Mouse (Mus musculus) hindbrain, embryonic 13.5 days (tissue): ENCODE measurements around the gene Fkbp2. TPM values are rescaled to one million over a fixed set of nuclear protein-coding genes. Genes with fewer than 3 reads are reported as not detected.
"Not testable (repeated sequence)": the region's sequence is repeated elsewhere in the genome, so short reads cannot be mapped to it uniquely, and the experiment has no call there.

Experiments
- ATAC-seq: fragments of 200-750 bp; cut with Nextera tagmentation; 2 replicates; pipeline ENCODE4 v1.8.0; 2017; ENCODE audit warnings: moderate TSS enrichment; ENCODE audit not compliant: low FRiP score
- H3K27ac ChIP-seq: fragments of 300-500 bp; sonication (generic); 2 replicates; pipeline ENCODE4 v1.5.1; 2015; ENCODE audit warnings: inconsistent platforms, mild to moderate bottlenecking, moderate library complexity
- H3K27me3 ChIP-seq: fragments of 300-500 bp; sonication (generic); 2 replicates; pipeline ENCODE4 v1.6.1; 2015; ENCODE audit warnings: mild to moderate bottlenecking, inconsistent platforms
- H3K36me3 ChIP-seq: fragments of 300-500 bp; sonication (generic); 2 replicates; pipeline ENCODE4 v1.6.1; 2015; ENCODE audit warnings: mild to moderate bottlenecking, inconsistent platforms
- H3K4me1 ChIP-seq: fragments of 300-500 bp; sonication (generic); replicated peaks from 2 replicates; pipeline ENCODE4 v1.6.1; 2015; ENCODE audit warnings: inconsistent platforms
- H3K4me2 ChIP-seq: fragments of 300-500 bp; sonication (generic); 2 replicates; pipeline ENCODE4 v1.6.1; 2015; ENCODE audit warnings: inconsistent platforms, mild to moderate bottlenecking, moderate library complexity
- H3K4me3 ChIP-seq: fragments of 300-500 bp; sonication (generic); 2 replicates; pipeline ENCODE4 v1.5.1; 2015; ENCODE audit warnings: mild to moderate bottlenecking, inconsistent platforms
- H3K9ac ChIP-seq: fragments of 300-500 bp; sonication (generic); 2 replicates; pipeline ENCODE4 v1.6.1; 2015; ENCODE audit warnings: mild to moderate bottlenecking, inconsistent platforms
- H3K9me3 ChIP-seq: fragments of 300-500 bp; sonication (generic); 2 replicates; pipeline ENCODE4 v1.6.1; 2016; ENCODE audit warnings: inconsistent platforms
- WGBS: fragments of 180-500 bp; shearing (Covaris S2); methylation state at CpG from one replicate; pipeline ENCODE4 v1.1.7; 2015; 5-methylcytosine and 5-hydroxymethylcytosine counted together
- polyA plus RNA-seq: library from polyadenylated mRNA; unstranded; fragments of >200 nt; fragmentation: Nextera tagmentation; extraction: Ambion mirVana; gene quantifications from 2 replicates; pipeline ENCODE4 v1.2.1, GENCODE M21; 2015

The Fkbp2 gene
- polyA plus RNA-seq, 1 experiment from 2014 or later = 109 TPM

GRCm38 (mm10) chr19:6997721-6998290 is 17.5 kb upstream of the Fkbp2 start:
- Histone ChIP-seq H3K36me3 (peaks cover 26% of the 10 kb centered on the region), H3K4me1 (peaks cover 41% of the 10 kb centered on the region), H3K27ac (no peak overlapping the region), H3K4me3 (no peak overlapping the region), H3K9ac (no peak overlapping the region), H3K9me3 (no peaks in the 10 kb centered on the region), H3K4me2 (no peak overlapping the region), H3K27me3 (no peaks in the 10 kb centered on the region)
- 86% methylated on average over 9 of the region's 9 CpGs for WGBS
- no peak for ATAC-seq

GRCm38 (mm10) chr19:6996006-6996405 is 15.7 kb upstream of the Fkbp2 start, which contains the start of the genes Nudt22 and Trpt1:
Gene Nudt22, minus strand, starts transcription at chr19:6996117.
Gene Trpt1, plus strand, starts transcription at chr19:6996131.
- Histone ChIP-seq H3K27me3 (no peaks in the 10 kb centered on the region), H3K9ac (peak within 1 kb of the TSS; percentile 83), H3K9me3 (no peaks in the 10 kb centered on the region), H3K4me2 (peak within 1 kb of the TSS; percentile 87), H3K4me1 (peaks cover 52% of the 10 kb centered on the region), H3K36me3 (peaks cover 26% of the 10 kb centered on the region), H3K4me3 (peak within 1 kb of the TSS; percentile 63), H3K27ac (0 out of 2 replicates have a peak within 1 kb of the TSS, but pooled peaks have one; percentile 72)
- ATAC-seq = peak; percentile 66
- under 1% methylated on average over 24 of the region's 24 CpGs for WGBS

GRCm38 (mm10) chr19:6995255-6995991 is 15.1 kb upstream of the Fkbp2 start:
- H3K9ac ChIP-seq = peak overlapping the region; percentile 83
- no peaks in the 10 kb centered on the region for H3K9me3 ChIP-seq
- H3K27me3 ChIP-seq = no peaks in the 10 kb centered on the region
- H3K4me1 ChIP-seq = peaks cover 52% of the 10 kb centered on the region
- WGBS = 48% methylated on average over 21 of the region's 21 CpGs
- H3K27ac ChIP-seq = no peak overlapping the region
- peak overlapping the region; percentile 87 for H3K4me2 ChIP-seq
- ATAC-seq = no peak
- peak overlapping the region; percentile 63 for H3K4me3 ChIP-seq
- peaks cover 24% of the 10 kb centered on the region for H3K36me3 ChIP-seq

GRCm38 (mm10) chr19:6994489-6994888 is 14.2 kb upstream of the Fkbp2 start:
- Histone ChIP-seq H3K4me1 (peaks cover 52% of the 10 kb centered on the region), H3K36me3 (peaks cover 15% of the 10 kb centered on the region), H3K27ac (no peak overlapping the region), H3K9me3 (no peaks in the 10 kb centered on the region), H3K4me2 (no peak overlapping the region), H3K9ac (no peak overlapping the region), H3K4me3 (no peak overlapping the region), H3K27me3 (no peaks in the 10 kb centered on the region)
- ATAC-seq = no peak
- 89% methylated on average over 8 of the region's 8 CpGs for WGBS

- 87% methylated on average over 8 of the region's 8 CpGs for whole genome bisulfite sequencing
Observed at GRCm38 (mm10) chr19:6994002-6994401, 13.7 kb upstream of the Fkbp2 start.

GRCm38 (mm10) chr19:6993011-6993770 is 12.9 kb upstream of the Fkbp2 start:
- Histone ChIP-seq H3K4me1 (peaks cover 55% of the 10 kb centered on the region), H3K27ac (peak overlapping the region; percentile 61)

More at GRCm38 (mm10) chr19:6994002-6994401, 13.7 kb upstream of the Fkbp2 start:
- Histone ChIP-seq H3K9ac (no peak overlapping the region), H3K9me3 (no peaks in the 10 kb centered on the region), H3K4me1 (peaks cover 52% of the 10 kb centered on the region), H3K27me3 (no peaks in the 10 kb centered on the region), H3K4me3 (no peak overlapping the region), H3K27ac (no peak overlapping the region), H3K4me2 (peak overlapping the region; percentile 89; the same call in 1 of the 2 replicates), H3K36me3 (peaks cover 10% of the 10 kb centered on the region)
- ATAC-seq = no peak

GRCm38 (mm10) chr19:6992011-6992858 is 11.9 kb upstream of the Fkbp2 start, which contains the start of gene Dnajc4:
Gene Dnajc4, minus strand, starts transcription at chr19:6992572.
- H3K4me3 ChIP-seq = peak within 1 kb of the TSS; percentile 55
- H3K27ac ChIP-seq = peak within 1 kb of the TSS; percentile 61
- peak; percentile 94 for ATAC-seq
- peaks cover 53% of the 10 kb centered on the region for H3K4me1 ChIP-seq
- H3K4me2 ChIP-seq = peak within 1 kb of the TSS; percentile 89
- 1% methylated on average over 37 of the region's 37 CpGs for WGBS
- H3K9me3 ChIP-seq = no peaks in the 10 kb centered on the region
- H3K27me3 ChIP-seq = no peaks in the 10 kb centered on the region
- no peaks in the 10 kb centered on the region for H3K36me3 ChIP-seq
- peak within 1 kb of the TSS; percentile 75 for H3K9ac ChIP-seq

More at GRCm38 (mm10) chr19:6993011-6993770, 12.9 kb upstream of the Fkbp2 start:
- 65% methylated on average over 14 of the region's 14 CpGs for WGBS
- Histone ChIP-seq H3K9ac (peak overlapping the region; percentile 75), H3K4me2 (peak overlapping the region; percentile 89), H3K27me3 (no peaks in the 10 kb centered on the region), H3K36me3 (peaks cover 2% of the 10 kb centered on the region), H3K4me3 (peak overlapping the region; percentile 55), H3K9me3 (no peaks in the 10 kb centered on the region)
- ATAC-seq = no peak

GRCm38 (mm10) chr19:6991166-6991565 is 10.9 kb upstream of the Fkbp2 start:
- ATAC-seq, H3K9ac ChIP-seq, H3K4me2 ChIP-seq, H3K27ac ChIP-seq, H3K9me3 ChIP-seq, H3K4me3 ChIP-seq, H3K36me3 ChIP-seq, H3K27me3 ChIP-seq: not testable (repeated sequence)
- peaks cover 53% of the 10 kb centered on the region for H3K4me1 ChIP-seq
- WGBS = 95% methylated on average over 6 of the region's 6 CpGs

- no peak overlapping the region for H3K9ac ChIP-seq
- no peaks in the 10 kb centered on the region for H3K27me3 ChIP-seq
- no peaks in the 10 kb centered on the region for H3K9me3 ChIP-seq
- no peak overlapping the region for H3K27ac ChIP-seq
- H3K4me3 ChIP-seq = no peak overlapping the region
- H3K4me1 ChIP-seq = peaks cover 56% of the 10 kb centered on the region
- 90% methylated on average over 6 of the region's 6 CpGs for WGBS
- H3K36me3 ChIP-seq = no peaks in the 10 kb centered on the region
- H3K4me2 ChIP-seq = no peak overlapping the region
- ATAC-seq = no peak
Observed at GRCm38 (mm10) chr19:6990712-6991111, 10.4 kb upstream of the Fkbp2 start.

GRCm38 (mm10) chr19:6989251-6989650 is 8.9 kb upstream of the Fkbp2 start:
- H3K4me3 ChIP-seq = no peak overlapping the region; the same call in 1 of the 2 replicates
- H3K9ac ChIP-seq = no peak overlapping the region
- H3K27me3 ChIP-seq = no peaks in the 10 kb centered on the region
- ATAC-seq = no peak
- H3K9me3 ChIP-seq = no peaks in the 10 kb centered on the region
- WGBS = 88% methylated on average over 8 of the region's 8 CpGs
- no peak overlapping the region for H3K27ac ChIP-seq
- H3K4me1 ChIP-seq = peaks cover 43% of the 10 kb centered on the region
- H3K4me2 ChIP-seq = no peak overlapping the region
- H3K36me3 ChIP-seq = peaks cover 10% of the 10 kb centered on the region

GRCm38 (mm10) chr19:6987904-6988285 is 7.6 kb upstream of the Fkbp2 start:
- Histone ChIP-seq H3K4me1 (peaks cover 36% of the 10 kb centered on the region), H3K4me3 (peak overlapping the region; percentile 57), H3K36me3 (peaks cover 21% of the 10 kb centered on the region), H3K27me3 (no peaks in the 10 kb centered on the region), H3K9me3 (no peaks in the 10 kb centered on the region), H3K9ac (peak overlapping the region; percentile 82), H3K27ac (peak overlapping the region; percentile 76), H3K4me2 (peak overlapping the region; percentile 93)
- 3% methylated on average over 8 of the region's 8 CpGs for WGBS
- no peak for ATAC-seq
